Mouse (Mus musculus) brain, embryonic 18.5 days (tissue): Measurements from ENCODE around the gene Fn3k.

Experiments used
- DNase-seq: peaks from one replicate; pipeline ENCODE4 v3.0.0-alpha.2; 2012; ENCODE audit warnings: low read depth, low spot score

Fn3k gene

GRCm38 (mm10) chr11:121451753-121452635, 17.3 kb downstream of the Fn3k start, which contains the start of gene Tbcd:
Tbcd (plus strand) TSS chr11:121451949.
- DNase-seq: peak; percentile 90

- DNase-seq: no peak
These were observed 23.2 kb downstream of the Fn3k start for GRCm38 (mm10) chr11:121457874-121458273.

GRCm38 (mm10) chr11:121467408-121467807, 32.7 kb downstream of the Fn3k start:
- DNase-seq: no peak

GRCm38 (mm10) chr11:121474831-121475230, 40.1 kb downstream of the Fn3k start:
- no peak for DNase-seq

- DNase-seq: peak; percentile 20
These were observed 41.1 kb downstream of the Fn3k start for GRCm38 (mm10) chr11:121475699-121476415.

GRCm38 (mm10) chr11:121479476-121480203, 44.9 kb downstream of the Fn3k start:
- no peak for DNase-seq

GRCm38 (mm10) chr11:121481129-121481528, 46.4 kb downstream of the Fn3k start:
- DNase-seq: no peak

GRCm38 (mm10) chr11:121485882-121486281, 51.2 kb downstream of the Fn3k start:
- DNase-seq: no peak

GRCm38 (mm10) chr11:121490651-121491050, 55.9 kb downstream of the Fn3k start:
- no peak for DNase-seq
